Mouse (Mus musculus): Measurements from ENCODE around the gene Olfr619.

Gene Olfr619

DNA sequence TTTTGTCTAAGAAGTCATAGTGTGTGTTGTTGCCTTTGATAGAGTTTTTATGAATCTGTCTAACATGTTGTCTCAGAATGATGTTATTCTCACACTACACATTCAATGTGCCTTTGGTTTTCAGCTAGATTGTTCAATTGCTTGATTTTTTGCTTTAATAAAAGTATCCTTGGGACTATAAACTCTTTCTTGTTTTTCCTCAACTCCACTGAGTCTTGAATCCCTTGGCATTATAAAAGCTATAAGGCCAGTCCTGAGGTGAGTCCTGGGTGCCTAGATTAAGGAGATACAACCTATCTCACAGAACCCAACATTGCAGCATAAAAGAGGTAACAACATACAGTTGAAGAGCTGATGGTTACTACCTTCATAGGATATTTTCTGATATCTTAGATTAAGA is at the start of gene Olfr619:
Olfr619 (plus strand) TSS at position 301 of the 400 bp plus-strand sequence.
- DNase-seq = no peak

DNA sequence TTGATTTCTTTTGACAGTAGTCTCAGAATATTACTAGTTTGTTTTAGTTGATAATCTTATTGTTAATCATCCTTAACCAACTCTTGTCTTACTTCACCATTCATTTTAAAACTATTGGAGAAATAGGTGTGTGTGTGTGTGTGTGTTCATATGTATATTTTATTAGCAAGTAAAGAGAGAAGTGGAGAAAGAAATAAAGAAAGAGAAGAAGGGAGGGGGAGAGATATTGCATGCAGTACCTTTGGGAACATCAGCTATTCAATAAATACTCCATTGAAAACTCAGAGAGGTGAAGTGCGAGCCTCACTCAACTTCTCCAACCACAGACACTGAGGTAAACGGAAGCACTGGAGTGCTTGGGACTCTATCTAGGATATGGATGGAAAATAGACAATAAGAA is 44.6 kb upstream of the Olfr619 start, which contains the start of gene Olfr615:
Olfr615 (plus strand) TSS at position 301 of the 400 bp plus-strand sequence.
- no peak for DNase-seq

DNA sequence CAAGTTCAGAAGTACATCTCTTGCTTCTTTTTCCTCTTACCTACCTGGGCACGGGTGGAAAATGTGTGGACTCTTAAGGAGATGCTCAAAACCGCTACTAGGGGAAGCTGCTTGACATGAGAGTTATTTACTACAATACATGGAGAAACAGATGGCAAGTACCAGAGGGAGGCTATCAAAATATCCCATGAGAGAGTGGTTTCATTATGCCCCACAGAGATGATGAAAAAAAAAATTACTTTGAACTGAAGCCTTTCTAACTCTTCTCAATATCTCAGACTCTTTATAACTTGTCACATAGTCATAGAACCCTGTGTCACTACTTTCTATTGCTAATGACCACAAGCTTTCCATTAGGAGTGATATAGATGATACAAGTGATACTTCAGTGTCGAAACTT is 31.3 kb upstream of the Olfr619 start, which contains the start of gene Olfr616:
Olfr616 (minus strand) TSS at position 101 of the 400 bp plus-strand sequence.
- no peak for DNase-seq

DNA sequence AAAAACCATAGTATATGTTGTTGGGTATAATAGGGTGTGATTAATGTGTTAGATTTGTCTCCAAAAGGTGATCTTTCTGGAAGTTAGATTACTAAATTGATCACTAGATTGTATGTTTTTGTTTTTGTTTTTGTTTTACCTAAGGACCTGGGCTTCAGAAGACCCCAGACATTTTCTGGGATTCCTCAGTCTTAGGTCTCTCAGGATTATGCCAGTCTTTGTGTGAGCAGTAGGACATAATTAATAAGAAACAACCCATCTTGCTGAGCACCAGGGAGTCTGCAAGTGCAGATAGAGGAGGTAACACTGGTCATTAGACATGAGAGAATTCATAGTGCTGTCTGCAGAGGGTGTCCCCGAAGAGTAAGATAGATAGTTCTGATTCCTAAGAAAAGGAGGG is 27.6 kb upstream of the Olfr619 start, which contains the start of gene Olfr617:
Olfr617 (plus strand) TSS at position 301 of the 400 bp plus-strand sequence.
- DNase-seq = no peak

DNA sequence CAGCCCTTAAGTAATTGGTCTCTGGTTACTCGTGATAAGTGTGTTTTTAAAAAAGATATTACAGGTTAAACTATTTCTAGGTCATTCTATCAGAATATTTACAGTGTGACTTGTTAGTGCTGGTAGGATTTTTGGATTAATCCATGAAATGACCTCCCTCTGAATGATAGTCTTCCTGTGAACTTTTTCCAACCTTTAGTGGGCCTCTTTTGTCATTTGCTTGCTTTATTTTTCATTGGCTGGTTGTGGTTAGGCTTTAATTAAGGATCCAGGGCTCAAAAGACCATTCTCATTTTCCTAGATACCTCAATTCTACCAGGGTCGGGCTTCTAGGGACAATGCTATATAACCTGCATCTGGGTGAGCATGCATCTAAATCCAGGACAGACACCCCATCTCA is 10.6 kb upstream of the Olfr619 start, which contains the start of gene Olfr618:
Olfr618 (plus strand) TSS at position 301 of the 400 bp plus-strand sequence.
- DNase-seq = no peak

DNA sequence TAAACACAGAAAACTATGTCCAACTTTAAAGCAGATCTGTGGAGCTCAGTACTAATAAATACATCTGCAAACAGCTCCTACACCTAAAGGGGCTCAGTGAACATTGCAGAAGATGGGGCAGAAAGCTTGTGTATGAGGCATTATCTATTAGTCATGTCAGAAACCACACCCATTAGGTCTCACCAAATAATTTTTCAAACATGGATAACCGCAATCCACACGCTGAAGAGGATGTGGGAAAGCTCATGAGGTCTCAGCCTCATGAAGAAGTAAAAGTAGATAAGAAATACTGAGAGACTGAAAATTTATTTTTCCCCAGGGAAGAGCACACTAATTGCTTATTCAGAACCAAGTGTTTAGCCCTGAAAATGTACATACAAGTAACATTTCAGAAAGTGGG is 7.0 kb downstream of the Olfr619 start:
- DNase-seq = no peak

DNA sequence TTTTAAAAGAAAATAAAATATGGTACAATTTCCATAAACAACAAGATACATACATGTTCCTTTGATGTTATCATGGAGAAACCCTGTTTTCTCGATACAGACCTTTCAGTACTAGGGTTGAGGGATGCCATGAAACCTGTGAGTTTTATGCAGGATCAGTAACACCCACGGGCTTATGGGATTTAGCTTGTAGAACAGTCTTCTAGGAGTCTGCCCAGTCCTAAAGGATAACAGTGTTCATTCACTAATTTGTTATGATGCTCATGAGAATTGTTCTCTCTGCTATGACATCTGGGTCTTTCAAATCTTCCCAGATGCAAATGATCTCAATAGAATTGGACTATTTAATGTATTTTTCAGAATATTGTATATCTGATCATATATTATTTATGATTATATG is 12.1 kb downstream of the Olfr619 start, which contains the start of gene Olfr620:
Olfr620 (minus strand) TSS at position 101 of the 400 bp plus-strand sequence.
- DNase-seq = no peak

DNA sequence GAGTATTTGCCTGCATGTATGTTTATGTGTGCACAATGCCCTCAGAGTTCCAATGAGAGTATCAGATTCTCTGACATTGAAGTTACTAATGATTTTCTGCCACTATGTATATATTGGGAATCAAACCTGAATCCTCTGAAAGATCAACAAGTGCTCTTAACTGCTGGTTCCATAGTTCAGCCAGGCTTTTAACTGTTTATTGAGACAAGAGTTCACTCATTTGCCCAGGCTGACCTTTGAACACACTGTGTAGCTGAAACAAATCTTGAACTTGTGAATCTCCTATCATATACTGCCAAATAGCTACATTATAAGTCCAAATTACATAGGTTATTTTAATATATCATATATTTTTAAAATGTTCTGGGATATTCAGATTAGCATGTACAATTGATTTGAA is 36.4 kb downstream of the Olfr619 start:
- DNase-seq = no peak

DNA sequence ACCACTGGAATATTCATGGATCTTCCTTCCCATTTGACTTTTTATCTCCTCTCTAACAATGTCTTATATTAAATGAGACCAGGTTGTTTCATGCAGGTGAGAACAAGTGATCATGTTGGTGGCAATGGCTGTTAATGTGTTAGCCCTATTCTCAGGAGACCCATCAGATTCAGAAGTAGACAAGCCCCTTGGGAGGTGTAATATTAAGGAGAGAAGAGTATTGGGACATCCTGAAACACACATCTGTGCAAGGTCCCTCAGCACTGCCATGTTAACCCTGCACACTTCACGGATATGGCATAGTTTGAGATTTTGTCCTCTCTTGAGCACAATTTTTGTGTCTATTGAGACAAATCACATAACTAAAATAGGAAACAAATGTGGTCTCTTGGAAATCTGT is 42.2 kb downstream of the Olfr619 start, which contains the start of gene Olfr622:
Olfr622 (minus strand) TSS at position 101 of the 400 bp plus-strand sequence.
- no peak for DNase-seq

DNA sequence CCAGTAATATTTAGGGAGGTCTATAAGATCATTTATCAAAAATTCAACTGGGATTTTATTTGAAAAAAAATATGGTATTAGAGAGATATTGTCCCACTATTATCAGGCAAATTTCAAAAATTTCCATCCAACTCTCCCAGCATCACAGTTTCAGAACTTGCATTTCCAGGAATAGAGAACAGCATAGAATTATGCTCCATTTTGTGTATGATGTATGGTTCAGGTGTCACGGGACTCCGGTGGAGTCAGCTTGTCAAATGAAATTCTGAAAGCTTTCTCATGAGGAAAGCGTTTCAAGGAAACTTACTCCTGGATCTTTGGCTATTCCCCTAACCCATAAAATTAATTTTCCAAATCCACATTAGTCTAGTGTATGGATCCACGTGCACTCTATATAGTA is 43.7 kb downstream of the Olfr619 start:
- no peak for DNase-seq

Data from kidney, postnatal 25 days (tissue).